Mouse (Mus musculus): ENCODE measurements around the gene 6430548M08Rik. TPM values are rescaled to one million over a fixed set of nuclear protein-coding genes. Genes with fewer than 3 reads are reported as not detected.

Gene 6430548M08Rik
- polyA plus RNA-seq (2015; fragmentation: Nextera tagmentation; extraction: Ambion mirVana), result 7.6 and 8.7 TPM in 2 replicates

DNA sequence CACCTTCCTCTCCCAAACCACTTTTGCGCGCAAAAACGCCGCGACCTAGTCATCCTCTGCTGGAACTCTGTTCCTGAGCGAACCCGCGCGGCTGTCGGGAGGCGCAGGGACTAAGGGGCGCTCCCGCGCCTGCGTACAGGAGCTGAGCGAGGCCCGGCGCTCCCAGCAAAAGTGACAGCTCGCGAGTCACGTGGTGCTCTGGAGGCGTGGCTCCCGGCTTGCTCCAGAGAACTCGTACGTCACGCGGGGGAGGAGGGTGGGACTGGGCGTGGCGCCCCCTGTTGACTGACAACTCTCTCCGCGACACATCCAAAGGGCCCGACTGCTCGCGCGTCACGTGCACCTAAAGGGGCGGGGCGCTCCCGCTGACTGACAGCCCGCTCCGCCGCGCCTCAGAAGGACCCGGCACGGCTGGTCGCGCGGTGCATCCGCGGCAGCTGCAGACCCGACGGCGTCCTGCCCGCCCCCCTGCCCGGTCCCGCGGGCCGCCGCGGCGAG, at the start of gene 6430548M08Rik:
6430548M08Rik (plus strand) TSS at position 395 of the 498 bp plus-strand sequence.
- Histone ChIP-seq H3K27ac (peak within 1 kb of the TSS; percentile 90), H3K4me3 (peak within 1 kb of the TSS; percentile 71), H3K9ac (peak within 1 kb of the TSS; percentile 60), H3K4me2 (peak within 1 kb of the TSS; percentile 98), H3K4me1 (peaks cover 13% of the 10 kb centered on the region), H3K27me3 (peaks cover 43% of the 10 kb centered on the region), H3K36me3 (no peaks in the 10 kb centered on the region), H3K9me3 (no peaks in the 10 kb centered on the region)
- peak; percentile 96 for ATAC-seq (ENCODE audit: insufficient number of reproducible peaks, low FRiP score, low TSS enrichment, low read depth)
- under 1% methylated on average over 58 of the region's 61 CpGs for WGBS

DNA sequence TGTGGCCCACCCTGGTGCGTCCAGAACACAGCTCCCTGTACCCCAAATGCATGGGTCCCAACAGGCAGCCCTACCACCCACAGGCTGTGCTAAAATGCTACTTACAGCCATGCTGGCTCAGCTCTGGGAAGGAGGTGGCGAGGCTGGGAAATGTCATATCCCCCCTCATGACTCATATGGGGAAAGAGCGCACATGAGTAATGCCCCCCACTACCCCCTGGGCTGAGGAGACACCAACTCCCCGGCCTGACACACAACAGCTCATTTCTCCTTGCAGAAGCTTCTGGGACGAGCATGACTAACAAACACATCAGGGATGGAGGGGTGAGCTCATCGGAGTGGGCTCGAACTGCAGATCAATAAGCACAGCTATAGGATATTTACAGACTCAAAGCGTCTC, 48.3 kb upstream of the 6430548M08Rik start:
- H3K4me3 ChIP-seq, result no peak overlapping the region

DNA sequence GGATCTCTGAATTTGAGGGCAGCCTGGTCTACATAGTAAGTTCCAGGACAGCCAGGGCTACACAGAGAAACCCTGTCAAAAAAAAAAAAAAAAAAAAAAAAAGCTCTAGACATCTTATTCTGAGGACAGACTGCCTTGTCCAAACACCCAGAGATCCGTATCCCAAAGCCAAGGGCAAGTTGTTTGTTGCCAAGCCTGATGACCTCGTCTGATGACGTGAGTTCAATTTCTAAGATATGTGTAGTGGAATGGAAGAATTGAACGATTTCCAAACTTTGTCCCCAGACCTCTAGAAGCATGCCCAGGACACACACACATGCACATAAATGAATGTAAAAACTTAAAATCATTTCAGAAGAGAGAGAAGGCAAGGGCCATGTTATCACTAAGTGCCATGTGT, 47.7 kb upstream of the 6430548M08Rik start:
- 79% methylated on average over 4 of the region's 4 CpGs for WGBS
- no peak for ATAC-seq (ENCODE audit: insufficient number of reproducible peaks, low FRiP score, low TSS enrichment, low read depth)

More for the DNA sequence above, 48.3 kb upstream of the 6430548M08Rik start:
- H3K4me2 ChIP-seq, result no peak overlapping the region
- H3K4me1 ChIP-seq, result peaks cover 8% of the 10 kb centered on the region
- H3K27ac ChIP-seq, result no peak overlapping the region
- H3K9me3 ChIP-seq, result no peaks in the 10 kb centered on the region
- H3K9ac ChIP-seq, result no peak overlapping the region
- no peak for ATAC-seq (ENCODE audit: insufficient number of reproducible peaks, low FRiP score, low TSS enrichment, low read depth)
- no peaks in the 10 kb centered on the region for H3K36me3 ChIP-seq
- H3K27me3 ChIP-seq, result no peaks in the 10 kb centered on the region
- 91% methylated on average over 8 of the region's 8 CpGs for WGBS

DNA sequence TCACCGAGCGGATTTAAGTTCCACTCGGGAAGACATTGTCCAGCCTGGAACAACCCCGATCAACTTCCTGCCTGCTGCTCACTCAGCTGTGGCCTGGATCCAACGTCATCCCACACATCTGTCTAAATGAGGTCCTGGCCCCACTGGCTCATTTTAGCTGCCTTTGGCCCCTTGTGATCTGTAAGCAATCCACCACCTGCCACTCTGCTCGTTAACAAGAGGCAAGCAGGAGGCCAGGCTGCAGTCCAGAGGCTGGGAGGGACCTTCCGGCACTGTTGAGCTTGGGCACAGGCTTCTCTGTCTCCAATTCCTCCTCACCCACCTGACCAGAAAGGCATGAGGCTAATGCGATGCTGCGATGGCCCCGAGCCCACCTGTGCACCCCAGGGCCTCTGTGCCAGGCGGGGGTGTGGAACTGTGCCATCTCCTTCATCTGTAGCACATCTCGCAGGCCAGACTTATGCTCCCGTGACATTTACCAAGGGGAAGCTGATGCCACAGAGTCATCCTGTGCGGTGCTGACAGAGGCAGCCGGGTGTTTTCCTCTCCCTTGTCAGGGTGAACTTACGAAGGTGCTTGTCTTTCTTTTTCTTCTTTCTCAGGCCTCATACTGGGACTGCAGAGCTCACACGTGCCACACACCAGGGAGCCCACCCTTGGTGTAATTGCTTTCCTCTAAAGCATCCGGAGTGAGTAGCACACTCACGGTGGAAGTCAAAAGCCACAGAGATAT, 45.9 kb upstream of the 6430548M08Rik start:
- Histone ChIP-seq H3K4me2 (no peak overlapping the region), H3K9me3 (no peaks in the 10 kb centered on the region), H3K36me3 (no peaks in the 10 kb centered on the region), H3K9ac (no peak overlapping the region), H3K27ac (no peak overlapping the region), H3K4me1 (peaks cover 27% of the 10 kb centered on the region), H3K27me3 (no peaks in the 10 kb centered on the region), H3K4me3 (no peak overlapping the region)
- 40% methylated on average over 19 of the region's 19 CpGs for WGBS
- ATAC-seq (ENCODE audit: insufficient number of reproducible peaks, low FRiP score, low TSS enrichment, low read depth), result no peak

More for the DNA sequence above, 47.7 kb upstream of the 6430548M08Rik start:
- Histone ChIP-seq H3K27ac (no peak overlapping the region), H3K4me3 (no peak overlapping the region), H3K9ac (no peak overlapping the region), H3K4me2 (no peak overlapping the region), H3K36me3 (no peaks in the 10 kb centered on the region), H3K4me1 (peaks cover 9% of the 10 kb centered on the region), H3K9me3 (no peaks in the 10 kb centered on the region), H3K27me3 (no peaks in the 10 kb centered on the region)

DNA sequence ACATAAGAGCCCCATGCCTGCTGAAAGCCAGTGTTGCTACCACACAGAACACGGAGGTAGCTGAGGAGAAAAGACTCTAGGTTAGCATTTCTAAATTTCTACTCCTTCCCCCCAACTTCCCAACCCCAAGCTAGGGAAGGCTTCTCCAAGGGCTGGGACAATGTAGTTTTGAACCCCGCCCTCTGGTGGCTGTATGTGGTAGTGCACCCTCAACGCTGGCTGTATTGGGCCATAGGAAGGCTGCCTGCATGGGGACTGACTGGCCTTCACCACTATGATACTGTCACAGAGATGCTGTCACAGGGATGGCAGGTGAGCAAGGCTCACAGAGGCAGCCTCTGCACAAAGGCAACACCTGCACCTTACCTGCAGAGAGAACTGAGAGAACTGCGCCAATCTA, 42.3 kb upstream of the 6430548M08Rik start:
- 27% methylated on average over 4 of the region's 4 CpGs for WGBS
- ATAC-seq (ENCODE audit: insufficient number of reproducible peaks, low FRiP score, low TSS enrichment, low read depth), result no peak; the same call in 1 of the 2 replicates
- no peak overlapping the region for H3K9ac ChIP-seq

DNA sequence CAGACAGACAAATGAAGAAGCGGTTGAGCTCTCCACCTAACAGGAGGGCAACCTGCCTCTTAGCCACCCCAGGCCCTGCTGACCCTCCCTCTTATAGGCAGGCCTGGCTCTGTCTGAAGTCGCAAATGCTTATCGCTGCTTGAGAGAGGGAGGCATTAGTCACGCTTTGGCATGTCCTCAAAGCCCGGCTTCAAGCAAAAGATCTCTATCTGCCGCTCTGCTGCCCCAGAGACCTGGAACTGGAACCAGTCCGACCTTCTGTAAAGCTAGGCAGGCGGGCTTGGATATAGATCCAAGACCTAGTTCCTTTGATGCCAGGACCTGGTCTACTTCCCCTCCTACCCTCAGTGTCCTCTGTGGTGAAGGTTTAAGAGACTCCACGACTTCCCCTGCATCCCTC, 41.7 kb upstream of the 6430548M08Rik start:
- no peak overlapping the region for H3K4me3 ChIP-seq
- no peak overlapping the region for H3K9ac ChIP-seq
- 58% methylated on average over 9 of the region's 9 CpGs for WGBS
- no peaks in the 10 kb centered on the region for H3K36me3 ChIP-seq
- peak overlapping the region; percentile 29 for H3K27ac ChIP-seq
- no peak for ATAC-seq (ENCODE audit: insufficient number of reproducible peaks, low FRiP score, low TSS enrichment, low read depth)
- no peak overlapping the region for H3K4me2 ChIP-seq
- H3K4me1 ChIP-seq, result peaks cover 36% of the 10 kb centered on the region
- no peaks in the 10 kb centered on the region for H3K27me3 ChIP-seq
- no peaks in the 10 kb centered on the region for H3K9me3 ChIP-seq

More for the DNA sequence above, 42.3 kb upstream of the 6430548M08Rik start:
- Histone ChIP-seq H3K36me3 (no peaks in the 10 kb centered on the region), H3K4me3 (no peak overlapping the region), H3K27ac (peak overlapping the region; percentile 29; the same call in 1 of the 2 replicates), H3K4me1 (peaks cover 36% of the 10 kb centered on the region), H3K4me2 (no peak overlapping the region), H3K9me3 (no peaks in the 10 kb centered on the region), H3K27me3 (no peaks in the 10 kb centered on the region)

DNA sequence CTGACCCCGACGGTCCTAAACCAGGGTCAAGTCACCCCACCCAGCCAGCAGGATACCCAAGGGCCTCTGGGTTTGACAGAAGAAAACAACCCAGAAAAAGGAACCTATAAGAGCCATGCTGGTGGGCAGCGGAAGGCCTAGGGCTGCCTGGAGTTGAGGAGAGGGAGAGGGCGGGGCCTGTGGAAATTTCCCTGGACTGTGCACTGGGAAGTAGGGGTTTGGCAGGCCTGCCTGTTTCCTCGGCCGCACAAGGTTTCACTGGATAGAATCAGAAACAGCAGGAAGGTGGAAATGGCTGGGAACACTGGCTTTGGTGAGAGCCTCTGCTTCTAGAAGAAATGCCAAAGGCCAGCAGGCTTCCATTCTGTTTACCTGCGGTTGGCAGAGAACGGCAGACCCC, 41.1 kb upstream of the 6430548M08Rik start:
- Histone ChIP-seq H3K9me3 (no peaks in the 10 kb centered on the region), H3K9ac (no peak overlapping the region), H3K4me2 (no peak overlapping the region), H3K36me3 (no peaks in the 10 kb centered on the region), H3K27ac (peak overlapping the region; percentile 29), H3K27me3 (no peaks in the 10 kb centered on the region), H3K4me1 (peaks cover 36% of the 10 kb centered on the region), H3K4me3 (no peak overlapping the region)
- ATAC-seq (ENCODE audit: insufficient number of reproducible peaks, low FRiP score, low TSS enrichment, low read depth), result 0 out of 2 replicates have a peak, but pooled peaks have one; percentile 31
- 70% methylated on average over 8 of the region's 8 CpGs for WGBS

DNA sequence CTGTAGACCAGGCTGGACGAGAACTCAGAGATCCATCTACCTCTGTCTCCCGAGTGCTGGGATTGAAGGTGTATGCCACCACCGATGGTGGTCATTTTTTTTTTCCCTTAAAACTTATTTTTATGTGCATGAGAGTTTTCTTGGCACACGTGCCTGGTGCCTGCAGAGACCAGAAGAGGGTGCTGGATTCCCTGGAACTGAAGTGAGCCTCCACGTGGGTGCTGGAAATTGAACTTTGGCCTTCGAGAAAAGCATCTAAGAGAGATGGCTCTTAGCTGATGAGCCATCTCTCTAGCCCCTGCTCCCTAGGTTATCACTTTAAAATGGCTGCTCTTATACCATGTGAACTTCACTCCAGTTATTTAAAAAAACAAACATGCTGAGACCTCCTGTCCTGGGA, 39.4 kb upstream of the 6430548M08Rik start:
- no peaks in the 10 kb centered on the region for H3K9me3 ChIP-seq
- H3K4me1 ChIP-seq, result peaks cover 28% of the 10 kb centered on the region
- no peak overlapping the region for H3K27ac ChIP-seq
- WGBS, result 71% methylated on average over 6 of the region's 6 CpGs
- H3K9ac ChIP-seq, result no peak overlapping the region
- no peak overlapping the region for H3K4me2 ChIP-seq
- no peaks in the 10 kb centered on the region for H3K36me3 ChIP-seq
- no peak for ATAC-seq (ENCODE audit: insufficient number of reproducible peaks, low FRiP score, low TSS enrichment, low read depth)
- no peaks in the 10 kb centered on the region for H3K27me3 ChIP-seq
- no peak overlapping the region for H3K4me3 ChIP-seq

DNA sequence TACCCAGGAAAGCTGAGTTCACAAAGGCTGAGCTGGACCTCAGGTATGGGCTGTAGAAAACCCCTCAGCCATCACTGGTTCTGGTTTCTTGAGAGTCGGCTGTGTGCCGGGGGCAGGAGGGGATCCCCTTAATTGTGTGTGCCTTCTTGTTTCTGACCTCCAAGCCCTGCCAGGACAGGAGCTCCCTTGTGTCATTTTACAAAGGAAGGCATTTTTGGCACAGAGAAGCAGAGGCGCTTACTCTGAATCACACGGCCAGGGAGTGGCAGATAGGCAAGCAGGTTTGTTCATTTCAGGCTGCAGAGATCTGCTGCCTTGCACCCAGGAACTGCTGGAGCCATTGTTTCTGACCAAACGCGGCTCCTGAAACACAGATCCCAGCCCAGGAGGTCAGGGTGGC, 38.6 kb upstream of the 6430548M08Rik start:
- Histone ChIP-seq H3K9ac (no peak overlapping the region), H3K4me3 (no peak overlapping the region), H3K27ac (no peak overlapping the region), H3K27me3 (no peaks in the 10 kb centered on the region), H3K9me3 (no peaks in the 10 kb centered on the region), H3K4me2 (no peak overlapping the region), H3K4me1 (peaks cover 28% of the 10 kb centered on the region), H3K36me3 (0 out of 2 replicates have a peak, but pooled peaks cover 3% of the 10 kb centered on the region)
- 52% methylated on average over 6 of the region's 6 CpGs for WGBS
- no peak for ATAC-seq (ENCODE audit: insufficient number of reproducible peaks, low FRiP score, low TSS enrichment, low read depth)

DNA sequence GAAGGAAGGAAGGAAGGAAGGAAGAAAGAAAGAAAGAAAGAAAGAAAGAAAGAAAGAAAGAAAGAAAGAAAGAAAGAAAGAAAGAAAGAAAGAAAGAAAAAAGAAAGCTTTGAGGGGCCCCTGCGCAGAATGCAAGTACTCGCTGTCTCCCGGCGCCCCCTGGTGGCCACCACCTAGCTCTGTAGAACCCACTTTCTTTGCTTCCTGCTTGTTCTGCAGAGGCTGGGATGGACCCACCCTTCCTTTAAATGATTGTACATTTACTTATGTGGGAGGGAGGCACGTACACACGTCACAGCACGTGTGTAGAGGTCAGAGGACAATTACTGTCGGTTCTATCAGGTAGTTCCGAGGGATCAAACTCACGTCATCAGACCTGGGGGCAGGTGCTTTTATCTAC, 35.9 kb upstream of the 6430548M08Rik start:
- Histone ChIP-seq H3K36me3 (peaks cover 30% of the 10 kb centered on the region), H3K9me3 (no peaks in the 10 kb centered on the region), H3K27ac (no peak overlapping the region), H3K4me1 (peaks cover 14% of the 10 kb centered on the region), H3K4me2 (no peak overlapping the region), H3K4me3 (no peak overlapping the region), H3K9ac (no peak overlapping the region), H3K27me3 (no peaks in the 10 kb centered on the region)
- no peak for ATAC-seq (ENCODE audit: insufficient number of reproducible peaks, low FRiP score, low TSS enrichment, low read depth)
- 12% methylated on average over 10 of the region's 10 CpGs for WGBS

DNA sequence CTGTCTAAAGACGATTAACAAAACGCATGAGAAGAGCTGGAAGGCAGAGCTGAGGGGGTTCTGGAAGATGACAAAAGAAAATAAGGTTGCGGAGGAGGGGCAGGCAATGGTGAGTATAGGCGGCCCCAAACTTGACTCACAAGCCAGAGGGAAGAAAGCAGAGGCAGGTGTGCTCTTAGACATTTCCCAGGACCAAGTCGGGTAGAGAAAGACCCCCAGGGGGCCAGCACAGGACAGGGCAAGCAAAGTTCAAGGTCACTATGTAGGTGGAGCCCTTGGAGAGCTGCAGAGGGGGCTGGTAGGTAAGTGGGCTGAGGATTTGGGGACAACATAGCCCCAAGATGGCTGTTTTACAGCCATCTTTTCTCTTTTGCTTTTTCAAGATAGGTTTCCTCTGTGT, 34.6 kb upstream of the 6430548M08Rik start:
- 61% methylated on average over 5 of the region's 5 CpGs for WGBS
- Histone ChIP-seq H3K9ac (no peak overlapping the region), H3K4me2 (no peak overlapping the region), H3K36me3 (peaks cover 38% of the 10 kb centered on the region), H3K9me3 (no peaks in the 10 kb centered on the region), H3K4me3 (no peak overlapping the region), H3K4me1 (peaks cover 11% of the 10 kb centered on the region), H3K27me3 (no peaks in the 10 kb centered on the region), H3K27ac (no peak overlapping the region)
- ATAC-seq (ENCODE audit: insufficient number of reproducible peaks, low FRiP score, low TSS enrichment, low read depth), result no peak

DNA sequence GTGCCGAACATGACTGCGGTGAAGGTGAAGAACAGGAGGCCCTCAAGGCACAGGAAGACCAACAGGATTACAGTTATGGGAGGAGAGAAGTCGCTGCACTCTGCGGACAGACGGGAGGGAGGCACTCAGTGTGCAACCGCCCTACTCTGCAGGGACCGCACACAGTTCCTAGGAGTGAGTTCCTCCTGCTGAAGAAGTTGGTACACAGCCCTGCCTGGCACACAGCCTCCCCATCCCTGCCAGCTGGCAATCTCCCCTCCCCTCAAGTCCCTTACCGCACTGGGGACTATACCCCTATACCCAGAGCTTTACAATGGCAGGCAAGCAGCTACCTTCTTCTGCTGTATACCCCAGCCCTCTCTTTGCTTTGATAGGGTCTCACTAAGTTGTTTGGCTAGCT, 30.7 kb upstream of the 6430548M08Rik start:
- peaks cover 5% of the 10 kb centered on the region; the same call in 1 of the 2 replicates for H3K4me1 ChIP-seq
- no peak for ATAC-seq (ENCODE audit: insufficient number of reproducible peaks, low FRiP score, low TSS enrichment, low read depth)
- H3K9me3 ChIP-seq, result no peaks in the 10 kb centered on the region
- no peak overlapping the region for H3K9ac ChIP-seq
- no peaks in the 10 kb centered on the region for H3K27me3 ChIP-seq
- H3K4me2 ChIP-seq, result no peak overlapping the region
- H3K27ac ChIP-seq, result no peak overlapping the region
- 91% methylated on average over 8 of the region's 8 CpGs for WGBS
- peaks cover 76% of the 10 kb centered on the region for H3K36me3 ChIP-seq
- H3K4me3 ChIP-seq, result no peak overlapping the region

All from limb, embryonic 15.5 days (tissue).